Mouse (Mus musculus): ENCODE measurements at regions not wholly inside any gene's neighbourhood (a gene's known extent, or its start where the extent isn't known, plus 50 kb on each side); places are given as distances from the start of the nearest gene placed in this dataset.

- TF ChIP-seq NANOG (IDR thresholded peaks at IDR 0.05; ENCODE audit: borderline replicate concordance, low read length) (no peak), CTCF (conservative IDR thresholded peaks at IDR 0.05; ENCODE audit: low read length) (no peak), POU5F1 (IDR thresholded peaks at IDR 0.05; ENCODE audit: borderline replicate concordance, low read length) (no peak)
Measured at GRCm38 (mm10) chr17:47144460-47144859, 134.1 kb upstream of the Ubr2 start.

DNA sequence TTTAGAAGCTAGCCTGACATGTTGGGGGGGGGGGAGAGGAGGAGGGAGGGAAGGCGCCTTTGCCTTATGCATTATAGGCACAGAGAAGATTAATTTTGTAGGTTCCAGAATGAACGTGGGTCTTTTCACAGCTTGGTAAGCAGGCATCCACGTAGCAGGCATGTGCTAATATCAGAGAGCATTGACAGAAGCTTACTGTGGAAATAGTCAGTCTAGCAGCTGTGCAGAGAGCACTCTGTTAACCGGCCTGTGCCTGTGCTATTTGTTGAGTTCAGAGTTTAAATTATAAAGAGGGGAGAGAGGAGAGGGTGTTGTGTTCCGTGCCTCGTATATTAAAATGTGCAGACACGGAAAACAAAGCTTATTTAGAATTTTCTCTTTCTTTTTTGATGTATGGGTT lies 133.5 kb upstream of the Ubr2 start:
- H3K4me1 ChIP-seq (replicated peaks; ENCODE audit: low read depth, low read length) = peaks cover 77% of the 10 kb centered on the region
- no peak overlapping the region for H3K4me3 ChIP-seq (replicated peaks; ENCODE audit: low read length)
- no peaks in the 10 kb centered on the region for H3K9me3 ChIP-seq (ENCODE audit: low read length)
- no peak for TF ChIP-seq NANOG (IDR thresholded peaks at IDR 0.05; ENCODE audit: borderline replicate concordance, low read length)
- no peak for TF ChIP-seq POU5F1 (IDR thresholded peaks at IDR 0.05; ENCODE audit: borderline replicate concordance, low read length)
- TF ChIP-seq CTCF (conservative IDR thresholded peaks at IDR 0.05; ENCODE audit: low read length) = no peak
- 0 out of 2 replicates have a peak, but pooled peaks cover 3% of the 10 kb centered on the region for H3K27me3 ChIP-seq (ENCODE audit: insufficient read depth, low read length)
- no peaks in the 10 kb centered on the region for H3K36me3 ChIP-seq (ENCODE audit: insufficient read depth, low read length)

More at GRCm38 (mm10) chr17:47144460-47144859, 134.1 kb upstream of the Ubr2 start:
- Histone ChIP-seq H3K27me3 (ENCODE audit: insufficient read depth, low read length) (0 out of 2 replicates have a peak, but pooled peaks cover 3% of the 10 kb centered on the region), H3K4me1 (replicated peaks; ENCODE audit: low read depth, low read length) (peaks cover 77% of the 10 kb centered on the region), H3K4me3 (replicated peaks; ENCODE audit: low read length) (no peak overlapping the region), H3K36me3 (ENCODE audit: insufficient read depth, low read length) (no peaks in the 10 kb centered on the region), H3K9me3 (ENCODE audit: low read length) (no peaks in the 10 kb centered on the region)

DNA sequence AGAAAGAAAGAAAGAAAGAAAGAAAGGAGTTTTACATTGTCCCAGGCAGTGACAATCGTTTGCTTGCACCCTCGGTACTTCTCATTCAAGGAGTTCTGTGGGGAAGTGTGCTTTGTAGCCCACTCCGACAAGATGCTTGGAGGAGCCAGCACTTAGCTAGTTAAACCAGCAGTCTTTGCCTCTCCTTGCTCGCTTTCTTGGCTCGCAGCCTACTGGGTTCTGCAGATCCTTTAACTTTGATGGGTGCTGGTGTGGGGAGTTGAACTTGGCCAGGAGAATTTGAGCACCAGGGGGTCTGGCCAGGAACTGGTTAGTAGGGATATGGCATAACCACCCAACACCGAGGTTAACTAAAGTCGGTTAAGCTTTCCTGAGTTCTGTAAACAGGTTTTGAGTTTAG lies 132.5 kb upstream of the Ubr2 start:
- H3K9me3 ChIP-seq (ENCODE audit: low read length) = no peaks in the 10 kb centered on the region
- TF ChIP-seq POU5F1 (IDR thresholded peaks at IDR 0.05; ENCODE audit: borderline replicate concordance, low read length) = no peak
- TF ChIP-seq CTCF (conservative IDR thresholded peaks at IDR 0.05; ENCODE audit: low read length) = no peak
- no peak for TF ChIP-seq NANOG (IDR thresholded peaks at IDR 0.05; ENCODE audit: borderline replicate concordance, low read length)
- peaks cover 77% of the 10 kb centered on the region for H3K4me1 ChIP-seq (replicated peaks; ENCODE audit: low read depth, low read length)
- no peak overlapping the region for H3K4me3 ChIP-seq (replicated peaks; ENCODE audit: low read length)
- H3K36me3 ChIP-seq (ENCODE audit: insufficient read depth, low read length) = no peaks in the 10 kb centered on the region
- H3K27me3 ChIP-seq (ENCODE audit: insufficient read depth, low read length) = peaks cover 11% of the 10 kb centered on the region; the same call in 1 of the 2 replicates

DNA sequence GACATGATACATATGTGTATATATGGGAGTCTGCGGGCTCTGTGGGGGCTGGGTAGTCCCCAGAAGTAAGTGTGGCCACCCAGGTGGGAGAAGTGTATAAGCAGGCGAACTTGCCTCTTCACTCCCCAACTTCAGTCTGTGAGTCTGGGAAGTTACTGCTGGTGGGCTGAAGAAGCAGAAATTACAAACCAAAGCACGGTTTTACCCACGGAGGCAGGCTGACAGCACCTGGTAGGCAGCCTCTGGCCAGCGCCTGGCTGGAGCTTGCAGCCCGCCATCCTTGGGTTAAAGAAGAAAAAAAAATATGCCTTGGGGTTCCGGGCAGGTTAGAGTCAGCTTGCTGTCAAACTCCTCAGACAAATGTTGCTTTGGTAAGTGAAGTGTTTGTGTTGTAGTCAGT lies 131.9 kb upstream of the Ubr2 start:
- TF ChIP-seq POU5F1 (IDR thresholded peaks at IDR 0.05; ENCODE audit: borderline replicate concordance, low read length) = no peak
- TF ChIP-seq CTCF (conservative IDR thresholded peaks at IDR 0.05; ENCODE audit: low read length) = no peak
- TF ChIP-seq NANOG (IDR thresholded peaks at IDR 0.05; ENCODE audit: borderline replicate concordance, low read length) = no peak
- Histone ChIP-seq H3K27me3 (ENCODE audit: insufficient read depth, low read length) (peaks cover 12% of the 10 kb centered on the region; the same call in 1 of the 2 replicates), H3K9me3 (ENCODE audit: low read length) (no peaks in the 10 kb centered on the region), H3K4me3 (replicated peaks; ENCODE audit: low read length) (peak overlapping the region; percentile 85), H3K4me1 (replicated peaks; ENCODE audit: low read depth, low read length) (peaks cover 78% of the 10 kb centered on the region), H3K36me3 (ENCODE audit: insufficient read depth, low read length) (no peaks in the 10 kb centered on the region)

GRCm38 (mm10) chr17:47141843-47142215 lies 131.5 kb upstream of the Ubr2 start:
- Histone ChIP-seq H3K36me3 (ENCODE audit: insufficient read depth, low read length) (no peaks in the 10 kb centered on the region), H3K27me3 (ENCODE audit: insufficient read depth, low read length) (peaks cover 15% of the 10 kb centered on the region; the same call in 1 of the 2 replicates), H3K4me1 (replicated peaks; ENCODE audit: low read depth, low read length) (peaks cover 78% of the 10 kb centered on the region), H3K4me3 (replicated peaks; ENCODE audit: low read length) (peak overlapping the region; percentile 85), H3K9me3 (ENCODE audit: low read length) (no peaks in the 10 kb centered on the region)
- TF ChIP-seq POU5F1 (IDR thresholded peaks at IDR 0.05; ENCODE audit: borderline replicate concordance, low read length) (no peak), NANOG (IDR thresholded peaks at IDR 0.05; ENCODE audit: borderline replicate concordance, low read length) (no peak), CTCF (conservative IDR thresholded peaks at IDR 0.05; ENCODE audit: low read length) (no peak)

- TF ChIP-seq POU5F1 (IDR thresholded peaks at IDR 0.05; ENCODE audit: borderline replicate concordance, low read length) (no peak), NANOG (IDR thresholded peaks at IDR 0.05; ENCODE audit: borderline replicate concordance, low read length) (no peak), CTCF (conservative IDR thresholded peaks at IDR 0.05; ENCODE audit: low read length) (no peak)
- Histone ChIP-seq H3K9me3 (ENCODE audit: low read length) (no peaks in the 10 kb centered on the region), H3K36me3 (ENCODE audit: insufficient read depth, low read length) (no peaks in the 10 kb centered on the region)
Measured at GRCm38 (mm10) chr17:47140969-47141842, 130.8 kb upstream of the Ubr2 start.

GRCm38 (mm10) chr17:47140241-47140968 lies 130.0 kb upstream of the Ubr2 start:
- Histone ChIP-seq H3K4me3 (replicated peaks; ENCODE audit: low read length) (peak overlapping the region; percentile 85), H3K27me3 (ENCODE audit: insufficient read depth, low read length) (peaks cover 15% of the 10 kb centered on the region; the same call in 1 of the 2 replicates), H3K9me3 (ENCODE audit: low read length) (no peaks in the 10 kb centered on the region), H3K4me1 (replicated peaks; ENCODE audit: low read depth, low read length) (peaks cover 66% of the 10 kb centered on the region), H3K36me3 (ENCODE audit: insufficient read depth, low read length) (no peaks in the 10 kb centered on the region)
- TF ChIP-seq CTCF (conservative IDR thresholded peaks at IDR 0.05; ENCODE audit: low read length) (no peak), POU5F1 (IDR thresholded peaks at IDR 0.05; ENCODE audit: borderline replicate concordance, low read length) (no peak), NANOG (IDR thresholded peaks at IDR 0.05; ENCODE audit: borderline replicate concordance, low read length) (no peak)

More at GRCm38 (mm10) chr17:47140969-47141842, 130.8 kb upstream of the Ubr2 start:
- H3K27me3 ChIP-seq (ENCODE audit: insufficient read depth, low read length) = peaks cover 15% of the 10 kb centered on the region; the same call in 1 of the 2 replicates
- H3K4me3 ChIP-seq (replicated peaks; ENCODE audit: low read length) = peak overlapping the region; percentile 85
- peaks cover 74% of the 10 kb centered on the region for H3K4me1 ChIP-seq (replicated peaks; ENCODE audit: low read depth, low read length)

GRCm38 (mm10) chr17:47139730-47140231 lies 129.4 kb upstream of the Ubr2 start:
- H3K4me1 ChIP-seq (replicated peaks; ENCODE audit: low read depth, low read length) = peaks cover 60% of the 10 kb centered on the region
- no peaks in the 10 kb centered on the region for H3K9me3 ChIP-seq (ENCODE audit: low read length)
- H3K27me3 ChIP-seq (ENCODE audit: insufficient read depth, low read length) = peaks cover 15% of the 10 kb centered on the region; the same call in 1 of the 2 replicates
- no peaks in the 10 kb centered on the region for H3K36me3 ChIP-seq (ENCODE audit: insufficient read depth, low read length)
- H3K4me3 ChIP-seq (replicated peaks; ENCODE audit: low read length) = peak overlapping the region; percentile 85
- TF ChIP-seq NANOG (IDR thresholded peaks at IDR 0.05; ENCODE audit: borderline replicate concordance, low read length) = no peak
- TF ChIP-seq CTCF (conservative IDR thresholded peaks at IDR 0.05; ENCODE audit: low read length) = no peak
- TF ChIP-seq POU5F1 (IDR thresholded peaks at IDR 0.05; ENCODE audit: borderline replicate concordance, low read length) = no peak
